Mouse (Mus musculus): ENCODE data around the gene Reep3. TPM values are rescaled to one million over a fixed set of nuclear protein-coding genes. Genes with fewer than 3 reads are reported as not detected.

Reep3 gene
- total and polyA plus RNA-seq, 3 experiments, result 0.01 TPM; not detected in 2

DNA sequence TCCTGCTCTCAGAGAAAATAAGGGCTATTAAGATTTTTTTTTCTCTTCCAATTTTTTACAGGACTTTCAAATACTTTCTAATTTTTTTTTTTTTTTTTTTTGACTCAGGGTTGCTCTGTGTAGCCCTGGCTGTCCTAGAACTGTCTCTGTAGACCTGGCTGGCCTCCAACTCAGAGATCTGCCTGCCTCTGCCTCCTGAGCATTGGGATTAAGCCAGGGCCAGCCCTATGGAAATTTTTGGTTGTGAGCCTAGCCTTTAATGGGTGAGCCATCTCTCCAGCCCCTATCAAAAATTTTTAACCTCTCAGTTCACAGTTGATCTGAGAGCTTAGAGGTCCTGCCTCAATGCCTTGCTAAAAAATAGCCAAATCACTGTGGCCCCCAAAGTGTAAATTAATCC, 39.5 kb downstream of the Reep3 start:
- no peaks in the 10 kb centered on the region for H3K9me3 ChIP-seq (replicated peaks; ENCODE audit: insufficient read depth, low read length)
- no peak for DNase-seq (ENCODE audit: low read depth, low spot score)
- no peaks in the 10 kb centered on the region for H3K36me3 ChIP-seq (ENCODE audit: control insufficient read depth in 1 of 2, insufficient read depth in 2 of 2, low read length in 2 of 2)
- no peak overlapping the region for H3K9ac ChIP-seq (ENCODE audit: control insufficient read depth, low read depth, low read length, poor library complexity, severe bottlenecking)
- no peak overlapping the region for H3K4me3 ChIP-seq (ENCODE audit: control insufficient read depth in 1 of 2, insufficient read depth in 1 of 2, low read depth in 2 of 2, low read length in 2 of 2)
- H3K4me1 ChIP-seq (ENCODE audit: control insufficient read depth in 1 of 2, insufficient read depth in 2 of 2, low read length in 2 of 2), result no peaks in the 10 kb centered on the region
- H3K27me3 ChIP-seq (ENCODE audit: control insufficient read depth in 1 of 2, insufficient read depth in 2 of 2, low read length in 2 of 2), result no peaks in the 10 kb centered on the region
- no peak for TF ChIP-seq RAD21 (IDR thresholded peaks at IDR 0.05; ENCODE audit: low read depth, low read length)
- no peak for TF ChIP-seq MAZ (IDR thresholded peaks at IDR 0.05; ENCODE audit: low read depth, low read length)
- no peak for TF ChIP-seq GATA1 (IDR thresholded peaks at IDR 0.05; ENCODE audit: low read depth, low read length)
- no peak for TF ChIP-seq MEF2A (IDR thresholded peaks at IDR 0.05; ENCODE audit: extremely low read depth, insufficient replicate concordance, low read depth, low read length, poor library complexity, severe bottlenecking)
- no peak for TF ChIP-seq KAT2A (conservative IDR thresholded peaks at IDR 0.05; ENCODE audit: low read depth, low read length)
- no peak for TF ChIP-seq GABPA (IDR thresholded peaks at IDR 0.05; ENCODE audit: low read depth, low read length)
- no peak for TF ChIP-seq BHLHE40 (IDR thresholded peaks at IDR 0.05; ENCODE audit: borderline replicate concordance, low read depth, low read length)
- no peak for TF ChIP-seq EP300 (IDR thresholded peaks at IDR 0.05; ENCODE audit: low read depth in 1 of 2, low read length in 2 of 2)
- no peak for TF ChIP-seq SMC3 (IDR thresholded peaks at IDR 0.05; ENCODE audit: low read depth, low read length)
- no peak for TF ChIP-seq HCFC1 (IDR thresholded peaks at IDR 0.05; ENCODE audit: low read depth, low read length)
- TF ChIP-seq MYB (IDR thresholded peaks at IDR 0.05; ENCODE audit: low read depth, low read length), result no peak
- TF ChIP-seq NRF1 (IDR thresholded peaks at IDR 0.05; ENCODE audit: insufficient read depth, low read depth, low read length, poor library complexity, severe bottlenecking), result no peak
- TF ChIP-seq JUND (IDR thresholded peaks at IDR 0.05; ENCODE audit: low read depth, low read length), result no peak
- TF ChIP-seq POLR2AphosphoS2 (IDR thresholded peaks at IDR 0.05; ENCODE audit: low read length), result no peak
- TF ChIP-seq ETS1 (IDR thresholded peaks at IDR 0.05; ENCODE audit: low read depth, low read length), result no peak
- no peak for TF ChIP-seq CHD2 (IDR thresholded peaks at IDR 0.05; ENCODE audit: low read length)
- no peak for TF ChIP-seq ZNF384 (IDR thresholded peaks at IDR 0.05; ENCODE audit: low read depth, low read length)
- no peak for TF ChIP-seq TCF12 (IDR thresholded peaks at IDR 0.05; ENCODE audit: low read depth, low read length)
- H3K27ac ChIP-seq (ENCODE audit: control insufficient read depth, low read depth, low read length), result no peak overlapping the region
- no peaks in the 10 kb centered on the region for H3K79me2 ChIP-seq (ENCODE audit: control insufficient read depth, insufficient read depth, low read length, poor library complexity)

DNA sequence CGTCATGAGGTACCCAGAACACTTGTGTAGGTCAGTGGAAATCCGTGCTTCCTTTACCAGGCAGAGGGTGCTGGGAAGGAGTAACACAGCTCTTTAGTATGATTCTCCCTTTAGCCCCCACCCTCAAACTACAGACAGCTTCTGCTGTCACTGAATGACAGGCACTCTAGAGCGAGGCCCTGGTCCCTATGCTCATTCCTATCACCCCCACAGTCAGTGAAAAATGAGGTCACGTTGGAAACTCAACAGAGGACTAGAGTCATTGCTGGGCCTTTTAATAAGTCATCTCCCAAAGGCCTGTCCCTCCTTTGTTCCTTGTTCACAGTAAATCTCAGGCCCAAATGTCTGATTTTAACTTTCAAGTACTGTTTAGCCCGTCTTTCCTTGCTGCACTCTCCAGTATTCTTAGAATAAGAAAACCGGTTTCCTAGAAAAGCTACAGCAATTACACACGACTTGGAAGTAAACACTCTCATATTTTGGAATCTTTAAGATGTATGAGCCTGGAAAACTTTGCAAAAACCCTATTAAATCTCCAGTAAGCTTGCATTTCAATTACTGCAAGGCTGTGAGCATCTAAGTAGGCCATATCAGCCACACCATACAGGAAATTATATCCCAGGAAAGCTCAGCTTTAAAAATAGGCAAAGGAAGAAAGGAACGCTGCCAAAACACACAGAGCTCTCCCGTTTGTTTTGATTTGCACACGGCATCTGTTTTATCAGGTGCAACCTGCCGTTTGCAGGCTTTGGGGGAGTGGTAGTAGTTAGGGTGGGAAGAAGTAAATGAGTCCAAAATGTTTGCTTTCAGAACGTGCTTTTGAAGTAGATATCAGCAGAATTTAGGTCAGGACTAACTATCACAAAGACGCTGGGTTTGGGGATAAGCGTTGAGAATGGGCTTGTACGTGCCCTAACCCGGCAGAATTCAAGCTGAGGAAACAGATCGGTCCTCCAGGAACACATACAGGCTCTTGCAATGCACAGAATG, 40.6 kb downstream of the Reep3 start:
- no peak overlapping the region for H3K27ac ChIP-seq (ENCODE audit: control insufficient read depth, low read depth, low read length)

More for the DNA sequence above, 40.6 kb downstream of the Reep3 start:
- no peaks in the 10 kb centered on the region for H3K4me1 ChIP-seq (ENCODE audit: control insufficient read depth in 1 of 2, insufficient read depth in 2 of 2, low read length in 2 of 2)
- DNase-seq (ENCODE audit: low read depth, low spot score), result no peak
- H3K9me3 ChIP-seq (replicated peaks; ENCODE audit: insufficient read depth, low read length), result no peaks in the 10 kb centered on the region
- TF ChIP-seq NRF1 (IDR thresholded peaks at IDR 0.05; ENCODE audit: insufficient read depth, low read depth, low read length, poor library complexity, severe bottlenecking) (no peak), TBP (IDR thresholded peaks at IDR 0.05; ENCODE audit: low read depth, low read length) (no peak), ZMIZ1 (IDR thresholded peaks at IDR 0.05; ENCODE audit: low read depth, low read length) (no peak), KAT2A (conservative IDR thresholded peaks at IDR 0.05; ENCODE audit: low read depth, low read length) (no peak), SIN3A (IDR thresholded peaks at IDR 0.05; ENCODE audit: low read length) (no peak), MYB (IDR thresholded peaks at IDR 0.05; ENCODE audit: low read depth, low read length) (no peak), MXI1 (IDR thresholded peaks at IDR 0.05; ENCODE audit: low read depth, low read length) (no peak)
- H3K9ac ChIP-seq (ENCODE audit: control insufficient read depth, low read depth, low read length, poor library complexity, severe bottlenecking), result no peak overlapping the region
- H3K4me3 ChIP-seq (ENCODE audit: control insufficient read depth in 1 of 2, insufficient read depth in 1 of 2, low read depth in 2 of 2, low read length in 2 of 2), result no peak overlapping the region
- no peaks in the 10 kb centered on the region for H3K36me3 ChIP-seq (ENCODE audit: control insufficient read depth in 1 of 2, insufficient read depth in 2 of 2, low read length in 2 of 2)
- no peaks in the 10 kb centered on the region for H3K79me2 ChIP-seq (ENCODE audit: control insufficient read depth, insufficient read depth, low read length, poor library complexity)
- no peaks in the 10 kb centered on the region for H3K27me3 ChIP-seq (ENCODE audit: control insufficient read depth in 1 of 2, insufficient read depth in 2 of 2, low read length in 2 of 2)
